Mouse (Mus musculus): ENCODE results near the gene Sde2. TPM values are rescaled to one million over a fixed set of nuclear protein-coding genes. Genes with fewer than 3 reads are reported as not detected.

The Sde2 gene
- polyA plus RNA-seq, 1 experiment from 2014 or later, result 31.7 TPM

DNA sequence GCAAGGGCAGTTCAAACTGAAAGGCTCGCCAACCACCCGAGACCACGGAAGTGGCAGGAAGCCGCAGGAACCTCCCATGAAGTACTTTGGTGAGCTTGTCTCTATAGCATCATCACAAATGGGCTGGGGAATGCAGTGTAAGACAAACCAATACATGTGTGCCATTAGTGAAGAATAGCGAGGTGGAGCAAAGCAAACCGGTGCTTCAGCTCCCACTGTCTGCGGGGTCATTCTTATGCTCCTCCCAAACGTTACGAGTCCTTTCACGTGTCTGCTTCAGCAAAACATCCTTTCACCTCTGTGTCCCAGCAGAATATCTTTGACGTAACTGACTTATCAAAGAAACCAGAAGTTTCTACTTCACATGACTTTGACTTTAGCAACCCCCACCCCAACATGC is 65.5 kb downstream of the Sde2 start:
- H3K9me3 ChIP-seq, result no peaks in the 10 kb centered on the region
- no peaks in the 10 kb centered on the region for H3K4me1 ChIP-seq (replicated peaks)
- no peaks in the 10 kb centered on the region for H3K36me3 ChIP-seq
- H3K4me2 ChIP-seq (replicated peaks), result no peak overlapping the region
- 88% methylated on average over 11 of the region's 11 CpGs for WGBS
- no peak overlapping the region for H3K4me3 ChIP-seq (replicated peaks)
- ATAC-seq, result no peak
- no peak overlapping the region for H3K27ac ChIP-seq
- H3K9ac ChIP-seq, result no peak overlapping the region
- H3K27me3 ChIP-seq (replicated peaks), result no peaks in the 10 kb centered on the region

GRCm38 (mm10) chr1:180917053-180917452 is 66.1 kb downstream of the Sde2 start:
- WGBS, result 12% methylated on average over 1 of the region's 1 CpGs
- H3K4me2 ChIP-seq (replicated peaks), result no peak overlapping the region
- ATAC-seq, result no peak
- H3K4me1 ChIP-seq (replicated peaks), result no peaks in the 10 kb centered on the region
- H3K4me3 ChIP-seq (replicated peaks), result no peak overlapping the region
- H3K9ac ChIP-seq, result no peak overlapping the region
- H3K27ac ChIP-seq, result no peak overlapping the region
- no peaks in the 10 kb centered on the region for H3K27me3 ChIP-seq (replicated peaks)
- H3K36me3 ChIP-seq, result no peaks in the 10 kb centered on the region
- H3K9me3 ChIP-seq, result no peaks in the 10 kb centered on the region

Other genes with a start within 250 kb of the Sde2 start
- gene Lin9, start 210.0 kb upstream of the Sde2 start, polyA plus RNA-seq (2015; fragmentation: Nextera tagmentation; extraction: Ambion mirVana), result 14.4 and 15.9 TPM in 2 replicates
- gene Mixl1, start 154.1 kb upstream of the Sde2 start, polyA plus RNA-seq (2015; fragmentation: Nextera tagmentation; extraction: Ambion mirVana), result 0.19 and 0.24 TPM in 2 replicates
- 18.8 and 20.0 TPM in 2 replicates for gene Acbd3, start 125.1 kb upstream of the Sde2 start, polyA plus RNA-seq (2015; fragmentation: Nextera tagmentation; extraction: Ambion mirVana)
- gene H3f3a, start 37.2 kb upstream of the Sde2 start, polyA plus RNA-seq (2015; fragmentation: Nextera tagmentation; extraction: Ambion mirVana), result 1,771 and 1,977 TPM in 2 replicates
- gene Lefty2, start 42.0 kb downstream of the Sde2 start, polyA plus RNA-seq (2015; fragmentation: Nextera tagmentation; extraction: Ambion mirVana), result 0.05 and 0.09 TPM in 2 replicates
- 71.4 and 82.4 TPM in 2 replicates for gene Pycr2, start 53.2 kb downstream of the Sde2 start, polyA plus RNA-seq (2015; fragmentation: Nextera tagmentation; extraction: Ambion mirVana)
- gene Lefty1, start 83.9 kb downstream of the Sde2 start, polyA plus RNA-seq (2015; fragmentation: Nextera tagmentation; extraction: Ambion mirVana), result 2.2 and 2.4 TPM in 2 replicates
- 15.0 and 15.8 TPM in 2 replicates for gene Tmem63a, start 91.2 kb downstream of the Sde2 start, polyA plus RNA-seq (2015; fragmentation: Nextera tagmentation; extraction: Ambion mirVana)
- gene Ephx1, start 169.8 kb downstream of the Sde2 start, polyA plus RNA-seq (2015; fragmentation: Nextera tagmentation; extraction: Ambion mirVana), result 3.6 and 4.0 TPM in 2 replicates
- not detected in 2 replicates for gene 9130409I23Rik, start 200.1 kb downstream of the Sde2 start, polyA plus RNA-seq (2015; fragmentation: Nextera tagmentation; extraction: Ambion mirVana)